Mouse (Mus musculus): ENCODE data around the gene Pla2g5.
"Not testable (repeated sequence)": the region's sequence is repeated elsewhere in the genome, so short reads cannot be mapped to it uniquely, and the experiment has no call there.

Pla2g5 gene

DNA sequence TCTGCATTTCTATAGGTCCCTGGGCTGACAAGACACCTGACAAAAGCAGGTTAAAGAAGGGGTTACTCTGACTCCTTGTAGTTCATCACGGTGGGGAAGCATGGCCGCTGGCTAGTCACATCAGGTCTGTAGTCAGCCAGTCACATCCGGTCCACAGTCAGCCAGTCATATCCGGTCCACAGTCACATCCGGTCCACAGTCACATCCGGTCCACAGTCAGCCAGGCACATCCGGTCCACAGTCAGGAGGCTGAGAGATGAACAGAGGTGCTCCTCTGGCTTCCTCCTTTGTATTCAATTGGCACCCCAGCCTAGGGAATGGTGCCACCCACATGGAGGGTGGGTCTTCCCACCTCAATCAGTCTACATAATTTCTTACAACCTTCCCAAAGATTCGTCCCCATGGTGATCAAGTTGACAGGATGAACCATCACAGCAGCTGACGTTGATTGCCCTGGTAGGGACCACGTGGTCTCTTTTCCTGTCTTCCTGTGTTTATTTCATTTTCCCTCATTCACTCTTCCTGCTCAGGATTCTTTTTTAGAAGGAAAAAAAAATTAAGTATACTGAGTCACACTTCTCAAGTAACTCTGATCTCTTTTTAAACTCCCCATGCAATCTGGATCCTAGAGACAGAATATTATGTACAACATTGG, at the start of gene Pla2g5:
Gene Pla2g5 (minus strand): TSS at position 139 of the 655 bp plus-strand sequence.
- DNase-seq (ENCODE audit: low spot score) = no peak

DNA sequence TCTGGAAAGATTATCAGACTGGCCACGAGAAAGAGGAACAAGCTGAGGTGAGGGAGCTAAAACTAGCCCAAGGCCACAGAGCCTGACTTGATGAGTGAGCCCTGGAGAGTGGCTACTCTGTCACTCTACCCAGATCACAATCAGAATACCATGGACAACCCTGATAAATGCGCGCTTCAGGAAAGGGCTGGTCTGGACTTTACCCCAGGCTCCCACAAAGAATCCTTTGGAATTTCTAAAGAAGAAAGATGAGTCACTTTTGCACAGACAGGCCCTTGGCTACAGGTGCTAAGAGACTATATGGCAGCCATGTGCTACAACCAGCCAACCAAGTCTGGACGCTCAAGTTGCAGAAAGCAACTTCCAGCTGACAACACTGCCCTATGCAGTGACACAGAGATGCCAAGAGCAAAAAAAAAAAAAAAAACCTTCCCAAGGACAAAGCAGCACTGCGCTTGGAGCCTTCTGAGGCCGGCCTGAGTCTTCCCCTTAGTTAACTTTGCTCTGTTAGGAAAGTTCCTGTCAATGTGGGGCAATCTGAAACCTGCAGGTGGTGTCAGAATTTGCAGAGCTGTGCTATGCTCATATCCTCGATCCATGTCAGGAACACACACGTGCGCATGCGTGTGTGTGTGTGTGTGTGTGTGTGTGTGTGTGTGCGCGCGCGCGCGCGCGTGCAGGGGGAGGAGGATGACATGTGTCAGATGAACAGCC, 42.5 kb upstream of the Pla2g5 start:
- DNase-seq (ENCODE audit: low spot score) = no peak

DNA sequence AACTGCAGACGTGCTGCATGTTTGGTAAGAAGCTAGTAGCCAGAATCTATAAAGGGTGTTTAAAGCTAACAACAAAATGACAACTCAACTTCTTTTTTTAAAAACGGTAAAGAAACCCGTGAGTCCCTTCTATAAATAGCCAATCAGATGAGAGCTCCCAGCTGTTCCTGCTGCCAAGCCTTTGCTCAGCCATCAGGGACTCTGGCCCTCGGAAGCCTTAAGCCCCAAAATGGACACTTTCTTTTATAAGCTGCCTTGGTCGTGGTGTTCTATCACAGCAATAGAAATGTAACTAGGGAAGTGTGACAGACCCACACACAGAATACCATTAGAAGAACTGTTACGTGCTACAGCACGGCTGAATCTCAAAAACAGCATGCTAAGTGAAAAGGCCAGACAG, 36.1 kb upstream of the Pla2g5 start:
- no peak for DNase-seq (ENCODE audit: low spot score)

DNA sequence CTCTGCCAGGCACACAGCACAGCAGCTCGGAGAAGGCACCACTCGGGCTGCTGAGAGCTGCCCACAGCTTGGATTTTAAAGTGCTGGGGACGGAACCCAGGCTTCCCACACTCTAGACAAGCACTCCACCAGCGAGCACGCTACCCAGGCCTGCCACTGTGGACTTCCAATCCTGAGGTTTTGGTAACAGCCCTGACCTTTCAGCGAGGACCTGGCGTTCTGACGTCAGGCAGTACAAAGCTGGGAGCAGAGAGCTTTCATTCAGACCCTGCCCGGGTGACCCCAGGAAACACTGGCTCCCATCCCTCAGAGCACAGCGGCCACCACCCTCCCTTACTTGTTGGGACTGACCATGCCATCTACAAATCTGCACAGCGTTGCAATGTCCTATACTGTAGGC, 30.5 kb upstream of the Pla2g5 start:
- DNase-seq (ENCODE audit: low spot score) = not testable (repeated sequence)

DNA sequence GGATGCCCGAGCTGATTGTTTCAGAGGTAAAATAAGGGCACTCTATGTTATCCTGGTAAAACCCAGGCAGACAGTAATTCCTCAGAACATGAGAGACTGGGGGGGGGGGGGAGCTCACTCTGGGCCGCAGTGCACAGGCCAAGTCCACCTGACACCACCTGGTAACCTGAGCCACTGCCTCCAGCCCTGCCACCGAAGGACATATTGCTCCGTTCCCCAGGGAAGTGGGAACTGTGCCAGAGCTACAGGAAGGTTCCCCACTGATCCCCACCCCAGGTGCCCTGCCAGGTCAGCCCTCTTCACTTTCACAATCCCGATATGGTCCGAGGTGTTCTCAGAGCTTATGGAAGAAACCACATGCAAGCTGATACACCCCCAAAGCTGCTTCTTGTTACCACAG, 29.4 kb upstream of the Pla2g5 start:
- no peak for DNase-seq (ENCODE audit: low spot score)

DNA sequence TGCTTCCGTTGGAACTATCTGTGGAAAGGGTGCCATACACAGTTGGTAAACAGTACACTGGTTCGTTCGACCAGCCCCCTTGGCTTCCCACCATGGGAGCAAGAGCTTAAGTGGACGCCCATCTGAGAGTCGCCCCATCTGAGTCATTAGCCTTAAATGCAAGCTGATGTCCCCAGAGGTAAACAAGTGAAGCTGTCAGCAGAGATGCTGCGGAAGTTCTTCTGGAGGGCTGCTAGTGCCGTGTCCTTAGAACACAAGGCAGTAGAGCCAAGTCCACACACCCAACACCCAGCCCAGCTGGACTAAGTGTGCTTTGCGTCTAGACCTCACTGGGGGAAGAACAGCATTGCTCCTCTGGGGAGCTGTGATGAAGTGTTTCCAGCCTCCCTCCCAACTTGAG, 26.4 kb upstream of the Pla2g5 start:
- DNase-seq (ENCODE audit: low spot score) = no peak

DNA sequence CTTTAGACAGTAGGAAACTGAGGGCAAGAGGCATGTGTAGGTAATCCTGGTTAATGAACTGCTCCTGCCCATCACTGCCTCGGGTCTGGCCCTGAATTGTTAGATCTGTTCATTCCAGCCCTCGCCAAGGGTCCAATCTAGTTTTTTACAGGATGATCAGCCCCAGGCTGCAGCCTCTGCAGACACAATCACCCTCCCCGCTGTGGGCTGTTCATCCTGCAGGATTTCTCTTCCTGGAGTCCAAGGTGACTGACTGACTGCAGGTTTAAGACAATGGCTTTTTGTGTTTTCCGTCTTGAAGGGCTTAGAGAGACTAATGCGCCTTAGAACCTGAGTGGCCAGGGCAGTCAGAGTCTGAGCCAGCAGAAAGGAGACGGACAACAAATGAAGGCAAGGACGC, 25.9 kb upstream of the Pla2g5 start:
- DNase-seq (ENCODE audit: low spot score) = no peak

DNA sequence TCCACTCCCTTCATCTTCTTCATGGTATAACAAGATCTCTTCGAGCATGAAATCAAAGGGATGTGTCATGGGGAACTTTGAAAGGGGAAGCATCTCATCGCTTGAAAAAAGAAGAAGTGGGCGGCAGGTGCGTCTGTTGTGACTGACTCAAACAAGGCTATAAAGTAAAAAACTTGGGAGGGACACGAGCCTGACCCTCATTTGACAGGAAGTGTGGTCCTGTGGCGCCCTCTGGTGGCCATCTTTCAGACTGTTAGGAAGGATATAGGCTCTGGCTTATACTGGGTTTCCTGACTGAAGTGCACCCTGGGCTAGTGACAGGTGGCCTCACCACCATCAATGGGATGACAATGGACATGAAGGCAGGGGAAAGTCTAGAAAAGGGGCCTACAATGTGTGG, 21.0 kb upstream of the Pla2g5 start:
- DNase-seq (ENCODE audit: low spot score) = peak; percentile 89

DNA sequence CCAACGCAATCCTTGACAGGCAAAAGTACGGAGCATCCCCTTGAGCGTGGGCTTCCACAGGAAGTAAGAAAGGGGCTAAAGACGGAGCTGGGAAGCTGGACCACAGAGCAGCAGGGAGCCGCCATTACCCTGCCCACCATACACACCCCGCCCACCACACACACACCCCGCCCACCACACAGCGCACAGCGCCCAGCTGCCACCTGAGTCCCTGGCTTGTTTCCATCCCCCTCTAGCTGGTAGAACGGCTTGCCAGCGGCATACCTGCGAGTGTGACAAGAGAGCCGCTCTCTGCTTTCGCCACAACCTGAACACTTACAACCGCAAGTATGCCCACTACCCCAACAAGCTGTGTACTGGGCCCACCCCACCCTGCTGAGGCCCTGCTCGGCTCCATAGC, 18.9 kb upstream of the Pla2g5 start:
- DNase-seq (ENCODE audit: low spot score) = no peak

DNA sequence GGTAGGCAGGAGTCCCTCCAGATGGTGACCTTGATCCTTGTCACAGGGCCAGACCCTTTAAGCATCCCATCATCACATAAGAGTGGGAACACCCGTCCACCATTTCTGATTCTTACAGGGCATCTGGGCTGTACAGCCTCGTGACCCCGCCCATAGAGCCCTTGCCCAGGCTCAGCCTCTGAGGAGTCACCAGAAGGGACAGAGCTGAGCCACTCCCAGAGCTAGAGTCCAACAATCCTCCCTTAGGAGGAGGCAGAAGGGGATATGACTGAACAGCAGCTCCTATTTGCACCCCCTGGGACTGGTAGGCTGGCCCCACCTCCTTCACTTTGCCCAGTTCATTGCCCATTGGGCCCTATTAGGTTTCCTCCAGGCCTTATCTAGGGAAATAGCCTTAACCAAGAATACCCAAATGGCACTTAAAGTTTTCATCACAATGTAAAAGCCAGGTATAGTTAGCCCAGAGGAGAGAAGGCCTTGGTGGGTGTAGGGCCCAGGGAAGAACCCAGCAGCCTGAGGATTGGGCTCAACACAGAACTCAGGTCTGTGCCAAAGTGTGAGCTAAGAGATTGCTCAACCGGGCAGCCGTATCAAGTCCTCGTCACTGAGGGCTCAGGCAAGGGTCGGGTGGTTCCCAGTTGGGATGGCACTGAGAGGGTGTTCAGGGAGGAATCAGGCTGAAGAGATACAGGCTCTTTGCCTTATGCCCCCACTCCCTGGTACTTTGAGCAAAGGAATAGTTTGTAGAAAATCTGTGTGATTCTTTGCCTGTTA, 17.7 kb upstream of the Pla2g5 start:
- DNase-seq (ENCODE audit: low spot score) = peak; percentile 49

DNA sequence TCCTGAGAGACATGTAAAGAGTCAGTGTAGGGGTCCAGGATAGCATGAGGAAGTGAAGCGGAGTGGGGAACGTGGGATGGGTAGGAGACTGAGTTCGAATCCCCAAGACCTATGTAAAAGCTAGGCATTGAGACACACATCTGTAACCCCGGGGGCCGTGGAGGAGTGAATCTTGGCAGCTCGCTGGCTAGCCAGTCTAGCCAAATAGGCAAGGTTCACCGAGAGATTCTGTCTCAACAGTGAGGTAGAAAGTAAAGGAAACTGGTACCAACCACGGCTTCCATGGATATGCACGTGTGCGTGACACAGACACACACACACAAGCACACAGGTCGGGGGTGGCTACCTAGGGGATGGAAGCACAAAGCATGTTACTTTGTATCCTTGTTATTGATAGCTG, 16.5 kb upstream of the Pla2g5 start:
- DNase-seq (ENCODE audit: low spot score) = no peak

DNA sequence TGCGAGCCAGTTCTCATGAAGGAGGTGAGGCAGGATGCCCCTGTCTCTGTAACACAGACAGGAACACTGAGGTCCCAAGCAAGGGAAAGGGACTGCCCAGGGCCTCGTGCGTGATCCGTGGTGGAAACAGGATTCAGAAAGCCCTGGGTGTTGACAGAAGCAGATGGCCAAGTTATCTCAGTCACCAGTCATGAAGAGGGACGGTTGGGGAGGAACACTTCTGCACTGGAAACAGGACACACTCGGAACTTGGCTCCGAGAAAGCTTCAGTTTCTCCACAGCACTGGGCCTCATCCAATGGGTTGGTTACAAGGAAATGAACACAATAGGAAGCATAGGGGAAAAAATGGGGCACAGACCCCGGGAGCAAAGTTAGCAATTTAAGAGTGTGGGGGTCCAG, 15.5 kb upstream of the Pla2g5 start:
- no peak for DNase-seq (ENCODE audit: low spot score)

DNA sequence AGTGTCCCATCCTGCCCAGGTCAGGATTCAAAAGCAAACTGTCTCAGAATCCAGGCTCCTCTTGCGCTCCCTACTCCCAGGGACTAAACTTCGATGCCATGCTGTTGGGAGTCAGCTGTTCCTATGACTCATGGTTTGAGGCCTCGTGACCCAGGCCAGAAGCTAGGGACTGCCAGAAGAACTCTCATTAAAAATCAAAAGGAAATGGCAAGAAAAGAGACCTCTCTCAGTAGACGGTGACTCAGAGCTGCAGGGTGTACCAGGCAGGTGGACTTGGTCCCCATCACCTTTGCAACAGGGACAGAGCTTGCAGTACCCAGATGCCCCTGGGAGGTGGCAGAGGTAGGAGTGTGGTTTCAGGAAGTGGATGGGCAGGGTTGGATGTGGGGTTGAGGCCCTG, 14.4 kb upstream of the Pla2g5 start, which contains the start of gene Pla2g2e:
Gene Pla2g2e (plus strand): TSS at position 212 of the 400 bp plus-strand sequence.
- peak; percentile 76 for DNase-seq (ENCODE audit: low spot score)

DNA sequence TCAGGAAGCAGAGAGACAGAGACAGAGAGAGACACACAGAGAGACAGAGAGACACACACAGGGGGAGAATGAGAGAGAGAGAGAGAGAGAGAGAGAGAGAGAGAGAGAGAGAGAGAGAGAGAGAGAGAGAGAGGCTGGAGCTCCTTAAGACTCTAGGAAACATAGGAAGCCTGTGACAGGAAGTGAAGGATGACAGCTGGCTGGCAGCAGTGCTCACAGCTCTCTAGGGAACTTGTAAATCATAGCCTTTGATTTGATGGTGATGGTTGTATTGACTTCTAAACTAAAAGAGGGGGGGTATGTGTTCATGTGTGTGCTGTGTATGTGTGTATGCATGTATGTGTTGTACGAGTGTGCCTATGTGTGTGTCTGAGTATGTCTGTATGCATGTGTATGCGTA, 12.7 kb upstream of the Pla2g5 start:
- DNase-seq (ENCODE audit: low spot score) = no peak

DNA sequence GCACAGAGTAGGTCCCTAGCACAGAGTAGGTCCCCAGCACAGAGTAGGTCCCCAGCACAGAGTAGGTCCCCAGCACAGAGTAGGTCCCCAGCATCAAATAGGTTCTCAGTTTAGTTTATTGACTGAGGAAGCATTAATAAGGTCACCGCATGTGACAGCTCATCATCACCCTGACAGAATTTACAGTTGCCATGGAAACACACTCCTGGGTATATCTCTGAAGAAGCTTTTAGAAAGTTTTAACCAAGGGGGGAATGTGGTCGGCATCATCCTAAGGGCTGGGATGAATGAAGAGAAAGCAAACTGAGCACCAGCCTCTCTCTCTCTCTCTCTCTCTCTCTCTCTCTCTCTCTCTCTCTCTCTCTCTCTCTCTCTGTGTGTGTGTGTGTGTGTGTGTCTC, 12.0 kb upstream of the Pla2g5 start:
- DNase-seq (ENCODE audit: low spot score) = not testable (repeated sequence)

DNA sequence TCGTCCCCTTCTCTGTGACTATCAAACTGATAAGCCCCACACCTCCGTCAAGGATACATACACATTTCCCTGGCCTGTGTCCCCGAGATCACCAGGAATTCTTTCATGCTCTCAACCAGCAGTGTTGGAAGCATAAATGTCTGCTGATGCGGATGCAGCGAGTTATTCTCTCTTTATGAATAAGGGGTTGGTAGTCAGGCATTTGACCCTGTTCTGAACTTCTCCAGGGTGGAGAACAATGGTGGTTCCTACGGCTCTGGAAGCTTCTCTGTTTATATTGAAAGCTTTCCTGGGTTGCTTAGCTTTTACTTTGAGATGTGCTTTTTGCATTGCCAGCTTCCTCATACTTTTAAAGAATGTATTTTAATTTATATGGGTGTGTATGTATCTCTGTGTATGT, 10.6 kb upstream of the Pla2g5 start, which contains the start of gene Gm13030:
Gene Gm13030 (minus strand): TSS at position 101 of the 400 bp plus-strand sequence.
- DNase-seq (ENCODE audit: low spot score) = no peak

DNA sequence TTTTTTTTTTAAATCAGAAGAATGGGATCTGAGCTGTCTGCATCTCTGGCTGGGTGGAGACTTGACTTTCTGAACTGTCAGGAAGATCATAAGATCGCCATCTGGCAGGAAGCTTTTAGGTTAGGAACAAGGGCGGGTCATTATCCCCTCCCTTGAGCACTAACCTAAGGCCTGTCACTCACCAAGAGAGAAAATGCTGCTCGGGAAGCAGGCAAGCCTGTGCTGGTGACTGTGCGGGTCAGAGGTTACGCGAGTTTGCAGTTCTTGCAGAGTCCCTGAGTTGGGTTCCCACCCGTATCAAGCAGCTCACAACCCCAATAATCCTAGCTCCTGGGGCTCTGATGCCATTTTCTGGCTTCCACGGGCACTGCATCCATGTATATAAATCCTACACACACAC, 5.4 kb upstream of the Pla2g5 start:
- DNase-seq (ENCODE audit: low spot score) = no peak

DNA sequence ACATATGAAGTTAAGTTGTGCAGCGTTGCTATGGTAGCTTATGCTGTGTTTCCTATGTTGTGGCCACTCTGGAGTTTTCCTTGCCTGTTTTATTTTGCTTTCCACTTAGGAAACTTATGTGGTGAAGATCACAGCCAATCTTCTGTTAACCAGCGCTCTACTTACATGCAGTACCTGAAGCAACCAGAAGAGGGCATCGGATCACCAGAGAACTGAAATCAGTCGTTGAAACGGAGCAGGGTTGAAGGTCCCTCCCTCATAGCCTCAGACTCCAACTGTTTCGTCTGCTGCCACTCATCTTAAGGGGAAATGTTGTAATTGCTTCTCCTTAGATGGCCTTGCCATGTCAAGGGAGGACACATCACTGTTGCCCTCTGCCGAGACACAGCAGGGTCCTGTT, 3.1 kb upstream of the Pla2g5 start:
- peak; percentile 86 for DNase-seq (ENCODE audit: low spot score)

DNA sequence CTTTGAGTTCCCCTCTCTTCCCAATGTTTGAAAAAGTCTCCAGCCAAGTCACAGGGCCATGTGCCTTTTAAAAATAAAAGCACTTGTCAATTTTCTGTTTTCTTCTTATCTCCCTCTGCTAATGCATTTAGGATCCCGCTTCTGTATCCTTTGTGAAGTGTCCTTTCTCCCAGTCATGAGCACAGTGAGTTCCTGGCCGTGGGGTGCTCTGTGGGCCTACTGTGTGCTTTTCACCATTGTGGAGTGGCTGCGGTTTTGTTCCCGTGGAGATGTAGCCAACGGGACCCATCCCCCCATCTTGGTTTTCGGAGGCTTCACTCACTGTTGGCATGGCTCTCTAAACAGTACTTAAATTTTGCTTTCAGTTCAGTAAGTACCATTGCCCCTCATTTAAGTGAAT, 2.7 kb upstream of the Pla2g5 start:
- DNase-seq (ENCODE audit: low spot score) = no peak

DNA sequence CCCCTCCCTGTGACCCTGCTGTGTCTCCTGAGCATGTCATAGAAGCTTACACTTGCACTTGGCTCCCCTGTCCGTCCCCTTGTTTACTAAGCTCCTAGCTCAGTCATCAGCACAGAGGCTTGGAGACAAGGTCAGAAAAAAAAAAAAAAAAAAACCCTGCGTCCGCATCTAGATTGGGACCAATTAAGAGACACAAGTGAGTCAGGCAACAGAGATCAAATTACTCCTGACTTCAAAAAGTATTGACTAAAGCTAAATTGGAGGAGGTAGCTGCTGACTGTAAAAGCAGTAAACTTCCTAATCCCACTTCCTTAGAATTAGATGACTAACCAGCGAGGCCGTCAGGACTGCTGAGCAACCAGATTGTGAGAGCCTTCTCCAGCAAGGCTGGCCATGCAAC, 1.8 kb upstream of the Pla2g5 start:
- DNase-seq (ENCODE audit: low spot score) = peak; percentile 54

DNA sequence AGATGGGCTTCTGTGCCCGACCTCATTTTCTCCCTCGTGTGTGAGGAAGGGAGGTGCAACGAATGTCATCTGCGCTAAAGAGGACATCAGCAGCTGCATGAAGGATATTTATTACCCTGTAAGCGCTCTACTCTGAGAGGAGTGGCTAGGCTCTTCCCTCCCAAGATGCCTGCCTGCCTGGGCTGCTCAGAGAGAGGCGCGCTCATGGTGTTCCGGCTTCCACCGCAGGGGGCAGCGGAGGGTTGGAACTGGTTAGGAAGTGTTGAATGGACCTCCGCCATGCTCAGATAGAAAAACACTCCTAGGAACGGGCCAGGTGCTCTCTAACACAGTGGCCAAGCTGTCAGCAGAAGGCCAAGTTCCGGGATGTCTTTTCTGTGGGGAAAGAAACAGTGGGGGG, 3.6 kb downstream of the Pla2g5 start:
- DNase-seq (ENCODE audit: low spot score) = no peak

DNA sequence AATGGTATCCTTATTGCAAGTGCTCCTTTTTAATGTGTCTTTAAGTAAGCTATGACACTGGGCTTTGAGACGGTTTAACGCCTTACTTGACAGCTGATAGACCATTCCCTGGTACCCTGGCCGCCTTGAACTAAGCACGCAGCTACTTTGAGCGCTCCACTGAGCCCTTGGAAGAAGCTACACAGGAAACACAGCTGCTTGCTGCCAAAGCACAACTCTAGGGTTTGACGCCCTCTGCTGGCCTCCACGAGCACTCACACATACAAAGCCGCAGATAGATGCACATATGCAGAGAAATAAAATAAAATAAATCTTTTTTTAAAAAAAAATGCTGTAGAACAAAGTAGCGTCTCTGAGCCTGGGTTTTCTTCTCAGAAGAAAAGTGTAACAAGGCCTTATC, 4.0 kb downstream of the Pla2g5 start:
- DNase-seq (ENCODE audit: low spot score) = no peak

DNA sequence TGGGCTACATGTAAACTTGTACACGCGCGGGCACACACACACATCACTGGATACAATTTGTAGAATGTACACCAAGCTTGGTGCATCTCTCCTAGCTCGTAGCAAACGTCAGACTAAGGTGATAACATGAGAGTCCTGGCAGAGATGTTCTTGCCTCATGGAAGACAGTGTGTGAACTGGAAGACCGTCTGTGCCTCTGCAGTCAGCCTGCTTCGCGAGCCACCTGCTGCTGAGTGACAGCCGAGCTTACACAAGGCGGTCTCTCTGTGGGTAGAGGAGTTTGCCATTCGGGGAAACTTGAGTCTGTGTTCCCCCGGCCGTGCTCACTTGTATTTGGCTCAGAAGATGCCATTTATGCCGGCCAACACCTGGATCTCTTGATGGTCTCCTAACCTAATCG, 4.8 kb downstream of the Pla2g5 start:
- no peak for DNase-seq (ENCODE audit: low spot score)

All from MN1 (cell line).